Mouse (Mus musculus) limb, embryonic 12.5 days (tissue): ENCODE measurements around the gene Ncbp2. TPM values are rescaled to one million over a fixed set of nuclear protein-coding genes. Genes with fewer than 3 reads are reported as not detected.
"Not testable (repeated sequence)": the region's sequence is repeated elsewhere in the genome, so short reads cannot be mapped to it uniquely, and the experiment has no call there.

ENCODE experiments used
- ATAC-seq: fragments of 200-750 bp; cut with Nextera tagmentation; 2 replicates; pipeline ENCODE4 v1.8.0; 2017; ENCODE audit warnings: low read depth, moderate TSS enrichment; ENCODE audit not compliant: insufficient number of reproducible peaks, insufficient read depth, low FRiP score, low TSS enrichment
- H3K27ac ChIP-seq: fragments of 300-500 bp; sonication (generic); 2 replicates; pipeline ENCODE4 v1.5.1; 2016; ENCODE audit warnings: mild to moderate bottlenecking, moderate library complexity
- H3K27me3 ChIP-seq: fragments of 300-500 bp; sonication (generic); 2 replicates; pipeline ENCODE4 v1.6.1; 2016; ENCODE audit warnings: mild to moderate bottlenecking, moderate library complexity
- H3K36me3 ChIP-seq: fragments of 300-500 bp; sonication (generic); 2 replicates; pipeline ENCODE4 v1.6.1; 2016; ENCODE audit warnings: mild to moderate bottlenecking, moderate library complexity
- H3K4me1 ChIP-seq: fragments of 300-500 bp; sonication (generic); replicated peaks from 2 replicates; pipeline ENCODE4 v1.6.1; 2016
- H3K4me2 ChIP-seq: fragments of 300-500 bp; sonication (generic); 2 replicates; pipeline ENCODE4 v1.6.1; 2016; ENCODE audit warnings: mild to moderate bottlenecking, moderate library complexity
- H3K4me3 ChIP-seq: fragments of 300-500 bp; sonication (generic); replicated peaks from 2 replicates; pipeline ENCODE4 v1.5.1; 2016; ENCODE audit warnings: mild to moderate bottlenecking
- H3K9ac ChIP-seq: fragments of 300-500 bp; sonication (generic); replicated peaks from 2 replicates; pipeline ENCODE4 v1.6.1; 2016; ENCODE audit warnings: mild to moderate bottlenecking, moderate library complexity
- H3K9me3 ChIP-seq: fragments of 300-500 bp; sonication (generic); 2 replicates; pipeline ENCODE4 v1.6.1; 2016; ENCODE audit warnings: mild to moderate bottlenecking, moderate library complexity
- whole genome bisulfite sequencing: fragments of 180-500 bp; shearing (Covaris S2); methylation state at CpG from one replicate; pipeline ENCODE4 v1.1.7; 2016; 5-methylcytosine and 5-hydroxymethylcytosine counted together
- polyA plus RNA-seq: library from polyadenylated mRNA; unstranded; fragments of >200 nt; fragmentation: Nextera tagmentation; extraction: Ambion mirVana; gene quantifications from 2 replicates; pipeline ENCODE4 v1.2.1, GENCODE M21; 2016

The Ncbp2 gene
- polyA plus RNA-seq, 1 experiment from 2014 or later = 148 TPM

DNA sequence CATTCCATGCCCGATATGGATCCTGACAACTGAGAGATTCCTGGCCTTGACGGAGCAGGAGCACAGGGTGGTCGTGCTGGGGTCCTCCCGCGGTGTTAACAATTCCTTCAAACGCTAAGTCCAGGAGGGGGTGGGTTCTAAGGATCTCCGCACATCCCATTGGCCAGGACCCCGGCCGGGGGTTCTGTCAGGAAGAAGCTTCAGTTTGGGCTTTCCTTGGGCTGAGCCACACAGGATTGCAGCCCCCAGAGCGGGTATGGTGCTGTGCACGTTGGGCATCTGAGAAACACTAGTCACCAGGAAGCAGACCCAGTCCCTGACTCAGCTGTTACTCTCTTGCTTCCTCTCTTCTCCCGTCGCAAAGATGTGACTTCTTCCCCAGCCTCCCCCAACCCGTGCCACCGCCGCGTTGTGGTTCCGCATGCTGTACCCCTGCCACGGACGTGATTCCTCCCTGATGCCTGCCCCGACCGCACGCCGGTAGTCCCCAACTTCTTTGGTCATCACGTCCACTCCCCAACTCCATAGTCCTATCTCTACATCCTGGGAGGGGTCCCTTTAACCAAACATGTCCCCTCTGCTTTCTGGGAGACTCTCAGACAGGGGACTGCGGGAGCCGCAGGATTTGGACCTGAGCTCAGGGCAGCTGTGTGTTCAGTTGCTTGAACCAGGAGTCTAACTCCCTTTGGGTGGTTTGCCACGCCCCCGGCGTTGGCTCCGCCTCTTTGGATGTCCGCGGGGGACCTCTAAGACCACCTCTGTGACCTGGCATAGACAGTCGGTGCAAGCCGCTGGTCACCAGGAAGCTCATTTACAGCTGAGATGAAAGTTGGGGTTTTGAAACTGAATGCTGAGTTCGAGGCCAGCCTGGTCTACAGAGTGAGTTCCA lies 13.0 kb upstream of the Ncbp2 start:
- H3K4me3 ChIP-seq = peak overlapping the region; percentile 30
- peak overlapping the region; percentile 37; the same call in 1 of the 2 replicates for H3K9ac ChIP-seq
- no peaks in the 10 kb centered on the region for H3K36me3 ChIP-seq
- H3K4me1 ChIP-seq = peaks cover 20% of the 10 kb centered on the region
- peak overlapping the region; percentile 51 for H3K4me2 ChIP-seq
- H3K27ac ChIP-seq = no peak overlapping the region
- H3K9me3 ChIP-seq = no peaks in the 10 kb centered on the region; the same call in 1 of the 2 replicates
- 5% methylated on average over 36 of the region's 36 CpGs for WGBS
- no peak for ATAC-seq
- peaks cover 57% of the 10 kb centered on the region for H3K27me3 ChIP-seq

DNA sequence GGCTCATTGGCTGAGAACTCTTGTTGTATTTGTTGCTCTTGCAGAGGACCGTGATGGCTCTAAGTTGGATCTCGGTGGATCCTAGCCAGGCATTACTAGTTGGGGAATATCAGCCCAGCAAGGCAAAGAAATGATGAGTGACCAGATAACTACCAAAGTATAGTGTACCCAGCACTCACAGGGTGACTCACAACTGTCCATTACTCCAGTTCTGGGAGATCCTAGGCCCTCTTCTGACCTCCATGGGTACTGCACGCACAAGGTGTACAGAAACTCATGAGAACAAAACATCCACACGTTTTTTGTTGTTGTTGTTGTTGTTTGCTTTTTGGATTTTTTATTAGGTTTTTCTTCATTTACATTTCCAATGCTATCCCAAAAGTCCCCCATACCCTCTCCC lies 11.7 kb upstream of the Ncbp2 start:
- Histone ChIP-seq H3K27me3 (peaks cover 52% of the 10 kb centered on the region), H3K9ac (no peak overlapping the region)

DNA sequence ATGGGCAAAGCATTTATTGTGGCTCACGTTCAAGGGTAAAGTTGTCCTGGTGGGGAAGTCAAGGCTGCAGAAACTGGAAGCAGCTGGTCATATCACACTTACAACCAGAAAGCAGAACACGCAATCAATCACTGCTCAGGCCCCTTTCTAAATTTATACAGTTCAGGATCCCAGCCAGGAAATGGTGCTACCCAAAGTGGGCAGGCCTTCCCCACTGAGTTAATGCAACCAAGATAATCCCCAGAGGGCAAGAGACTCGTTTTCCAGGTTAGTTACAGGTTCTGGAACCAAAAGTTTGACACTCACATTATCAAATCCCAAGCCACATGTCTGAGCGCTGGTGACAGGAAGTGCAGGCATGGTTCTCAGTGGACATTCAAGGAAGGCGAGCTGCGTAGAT lies 9.5 kb upstream of the Ncbp2 start:
- Histone ChIP-seq H3K36me3 (no peaks in the 10 kb centered on the region), H3K9me3 (no peaks in the 10 kb centered on the region; the same call in 1 of the 2 replicates), H3K27me3 (peaks cover 32% of the 10 kb centered on the region), H3K27ac (no peak overlapping the region), H3K4me1 (peaks cover 15% of the 10 kb centered on the region), H3K4me3 (no peak overlapping the region), H3K4me2 (no peak overlapping the region), H3K9ac (no peak overlapping the region)
- ATAC-seq = no peak
- 71% methylated on average over 6 of the region's 6 CpGs for WGBS

More for the DNA sequence above, 11.7 kb upstream of the Ncbp2 start:
- Histone ChIP-seq H3K4me2 (no peak overlapping the region), H3K4me1 (peaks cover 20% of the 10 kb centered on the region), H3K9me3 (no peaks in the 10 kb centered on the region; the same call in 1 of the 2 replicates), H3K4me3 (no peak overlapping the region), H3K36me3 (no peaks in the 10 kb centered on the region), H3K27ac (no peak overlapping the region)
- no peak for ATAC-seq
- 93% methylated on average over 4 of the region's 4 CpGs for whole genome bisulfite sequencing

DNA sequence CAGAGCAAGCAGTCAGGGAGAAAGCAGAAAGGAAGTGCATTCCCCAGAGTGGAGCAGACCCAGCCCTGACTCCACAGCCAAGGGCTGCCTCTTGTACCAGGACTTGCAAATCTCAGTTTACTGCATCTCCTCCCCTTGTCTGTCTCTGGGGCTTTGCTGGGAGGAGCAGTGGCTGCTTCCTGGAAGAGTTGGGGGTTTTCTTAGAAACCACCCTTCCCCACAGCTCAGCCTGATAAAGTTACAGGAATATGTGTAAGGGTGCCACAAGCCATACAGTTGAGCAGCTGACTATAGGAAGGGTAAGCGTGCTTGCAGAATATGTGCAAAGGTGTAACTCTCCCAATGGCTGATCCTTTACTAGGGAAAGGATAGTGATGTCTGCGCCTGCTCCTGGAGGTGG lies 7.7 kb upstream of the Ncbp2 start:
- no peak overlapping the region for H3K4me3 ChIP-seq
- peaks cover 11% of the 10 kb centered on the region; the same call in 1 of the 2 replicates for H3K36me3 ChIP-seq
- H3K9me3 ChIP-seq = no peaks in the 10 kb centered on the region; the same call in 1 of the 2 replicates
- H3K4me1 ChIP-seq = peaks cover 8% of the 10 kb centered on the region
- H3K9ac ChIP-seq = no peak overlapping the region
- ATAC-seq = no peak
- H3K4me2 ChIP-seq = no peak overlapping the region
- WGBS = 74% methylated on average over 2 of the region's 2 CpGs
- no peak overlapping the region for H3K27ac ChIP-seq
- H3K27me3 ChIP-seq = peaks cover 15% of the 10 kb centered on the region

DNA sequence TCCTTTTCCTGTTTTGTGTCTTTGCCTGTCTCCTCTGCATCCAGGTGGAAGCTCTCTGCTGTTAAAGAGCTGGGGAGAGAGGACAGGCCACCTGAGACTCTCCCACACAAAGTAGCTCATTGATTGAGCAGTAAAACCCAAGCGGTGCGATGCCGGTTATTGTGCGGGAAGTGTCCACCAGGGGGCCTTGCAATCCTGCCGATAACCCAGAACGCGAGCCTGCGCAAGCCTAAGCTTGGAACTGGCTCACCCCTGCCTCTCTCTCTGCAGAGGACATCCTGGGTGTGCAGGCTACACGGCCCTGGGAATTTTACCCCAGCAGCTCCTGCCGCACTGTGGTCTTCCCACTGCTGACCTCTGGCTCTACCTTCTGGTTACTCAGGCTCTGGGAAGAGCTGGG lies 4.3 kb upstream of the Ncbp2 start:
- H3K9ac ChIP-seq = no peak overlapping the region; the same call in 1 of the 2 replicates
- no peak for ATAC-seq
- WGBS = 4% methylated on average over 10 of the region's 10 CpGs
- peaks cover 12% of the 10 kb centered on the region; the same call in 1 of the 2 replicates for H3K36me3 ChIP-seq
- H3K9me3 ChIP-seq = no peaks in the 10 kb centered on the region
- peaks cover 21% of the 10 kb centered on the region for H3K4me1 ChIP-seq
- no peak overlapping the region for H3K4me3 ChIP-seq
- no peak overlapping the region for H3K27ac ChIP-seq
- no peak overlapping the region for H3K4me2 ChIP-seq
- H3K27me3 ChIP-seq = no peaks in the 10 kb centered on the region

DNA sequence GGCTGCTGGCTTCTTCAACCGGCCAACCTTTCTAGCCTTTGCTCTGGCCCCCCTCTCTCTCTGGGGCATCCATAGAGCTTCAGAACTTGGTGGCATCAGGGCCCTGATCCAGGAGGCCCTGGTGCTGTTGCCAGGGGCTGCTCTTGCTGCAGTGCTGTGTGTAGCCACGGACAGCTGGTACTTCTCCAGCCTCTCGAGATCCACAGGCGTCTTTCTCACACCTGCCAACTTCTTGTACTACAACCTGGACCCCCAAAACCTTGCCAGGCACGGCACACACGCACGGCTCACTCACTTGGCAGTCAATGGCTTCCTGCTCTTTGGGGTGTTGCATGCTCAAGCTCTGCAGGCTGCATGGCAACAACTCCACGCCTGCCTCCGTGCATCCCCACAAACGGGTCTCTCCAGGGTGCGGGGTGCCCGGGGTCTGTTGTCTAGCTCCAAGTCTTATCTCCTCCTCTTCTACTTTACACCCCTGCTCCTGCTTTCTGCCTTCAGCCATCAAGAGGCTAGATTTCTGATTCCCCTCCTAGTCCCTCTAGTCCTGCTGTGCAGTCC lies 3.5 kb upstream of the Ncbp2 start:
- H3K9ac ChIP-seq = no peak overlapping the region
- no peak overlapping the region for H3K27ac ChIP-seq
- H3K4me1 ChIP-seq = peaks cover 28% of the 10 kb centered on the region
- H3K4me2 ChIP-seq = no peak overlapping the region
- no peak for ATAC-seq
- peaks cover 12% of the 10 kb centered on the region; the same call in 1 of the 2 replicates for H3K36me3 ChIP-seq
- H3K27me3 ChIP-seq = no peaks in the 10 kb centered on the region
- no peak overlapping the region for H3K4me3 ChIP-seq
- 89% methylated on average over 12 of the region's 12 CpGs for WGBS
- H3K9me3 ChIP-seq = no peaks in the 10 kb centered on the region

DNA sequence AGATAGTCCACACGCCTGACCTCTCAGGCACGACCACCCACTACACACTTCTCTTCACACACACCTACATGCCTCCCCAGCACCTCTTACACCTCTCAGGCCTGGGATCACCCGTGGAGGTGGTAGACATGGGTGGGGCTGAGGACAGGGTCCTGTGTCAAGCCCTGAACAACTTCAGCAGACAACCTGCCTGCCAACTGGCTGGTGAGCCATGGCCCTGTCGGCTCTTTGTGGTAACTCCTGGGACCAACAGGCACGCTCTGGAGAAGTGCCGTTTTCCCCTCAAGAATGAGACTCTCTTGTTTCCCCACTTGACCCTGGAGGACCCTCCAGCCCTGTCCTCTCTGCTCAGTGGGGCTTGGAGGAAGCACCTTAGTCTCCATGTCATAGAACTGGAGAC lies 2.9 kb upstream of the Ncbp2 start:
- Histone ChIP-seq H3K27ac (no peak overlapping the region), H3K36me3 (peaks cover 17% of the 10 kb centered on the region; the same call in 1 of the 2 replicates), H3K27me3 (no peaks in the 10 kb centered on the region), H3K9me3 (no peaks in the 10 kb centered on the region), H3K4me3 (no peak overlapping the region), H3K4me1 (peaks cover 32% of the 10 kb centered on the region), H3K9ac (no peak overlapping the region; the same call in 1 of the 2 replicates), H3K4me2 (no peak overlapping the region)
- no peak for ATAC-seq
- WGBS = 88% methylated on average over 6 of the region's 6 CpGs

DNA sequence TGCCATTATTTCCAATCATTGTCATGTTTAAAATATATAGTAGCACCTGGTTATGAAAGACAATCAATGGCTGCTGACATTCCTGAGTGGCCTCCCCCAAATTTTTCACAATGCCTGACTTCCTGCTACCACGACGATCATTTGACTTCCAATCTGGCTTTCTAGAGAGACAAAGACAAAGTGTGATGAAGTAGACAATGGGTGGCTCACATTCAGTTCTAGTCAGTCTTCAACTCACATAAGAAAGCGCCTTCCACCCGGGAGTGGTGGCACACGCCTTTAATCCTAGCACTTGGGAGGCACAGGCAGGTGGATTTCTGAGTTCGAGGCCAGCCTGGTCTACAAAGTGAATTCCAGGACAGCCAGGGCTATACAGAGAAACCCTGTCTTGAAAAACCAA lies 2.3 kb upstream of the Ncbp2 start:
- ATAC-seq, H3K4me2 ChIP-seq, H3K9ac ChIP-seq, H3K9me3 ChIP-seq, H3K27ac ChIP-seq, H3K27me3 ChIP-seq, H3K4me3 ChIP-seq: not testable (repeated sequence)
- 89% methylated on average over 6 of the region's 6 CpGs for WGBS
- peaks cover 23% of the 10 kb centered on the region for H3K36me3 ChIP-seq
- H3K4me1 ChIP-seq = peaks cover 32% of the 10 kb centered on the region

DNA sequence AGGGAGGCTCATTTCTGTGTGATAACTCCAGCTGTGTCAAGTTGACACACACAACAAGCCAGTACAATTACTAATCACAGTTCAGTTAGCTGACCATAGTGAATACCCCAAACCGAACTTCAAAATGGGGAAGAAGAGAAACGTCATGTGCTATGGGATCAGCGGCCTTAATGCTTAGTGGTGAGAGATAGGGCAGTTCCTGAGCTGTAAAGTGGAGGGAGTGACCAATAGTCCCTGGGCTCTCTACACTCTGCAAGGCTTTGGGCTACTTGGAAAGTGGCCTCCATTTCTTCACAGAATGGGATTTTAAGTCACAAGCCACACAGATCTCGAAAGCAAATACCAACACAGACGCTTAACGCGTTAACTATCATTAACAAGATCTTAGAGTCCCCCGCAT lies 980 bp upstream of the Ncbp2 start:
- ATAC-seq = no peak
- WGBS = 42% methylated on average over 8 of the region's 8 CpGs
- Histone ChIP-seq H3K4me3 (peak overlapping the region; percentile 93), H3K4me2 (peak overlapping the region; percentile 89), H3K27ac (no peak overlapping the region), H3K9me3 (no peaks in the 10 kb centered on the region), H3K9ac (peak overlapping the region; percentile 90), H3K36me3 (peaks cover 36% of the 10 kb centered on the region), H3K27me3 (no peaks in the 10 kb centered on the region), H3K4me1 (peaks cover 32% of the 10 kb centered on the region)

DNA sequence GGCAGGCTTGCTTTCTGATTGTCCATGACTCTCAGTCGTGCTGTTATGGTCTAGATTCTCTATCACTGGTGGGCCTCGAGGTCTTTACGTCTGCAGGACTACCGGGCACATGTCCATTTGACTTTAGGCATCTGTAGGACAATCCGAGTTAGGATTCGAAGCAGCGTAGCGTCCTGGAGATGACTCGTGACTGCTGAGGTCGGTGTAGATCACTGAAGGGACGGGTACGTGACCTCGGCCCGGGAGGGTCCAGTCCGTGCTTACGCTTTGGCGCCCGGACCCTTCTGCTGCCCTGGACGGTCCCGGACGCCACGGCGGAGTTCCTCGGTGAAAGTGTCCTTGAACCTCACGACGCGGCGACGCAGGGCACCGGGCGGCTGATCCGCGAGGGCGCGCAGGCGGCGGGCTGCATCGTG lies 404 bp upstream of the Ncbp2 start:
- peaks cover 41% of the 10 kb centered on the region for H3K36me3 ChIP-seq
- ATAC-seq = no peak; the same call in 1 of the 2 replicates
- WGBS = under 1% methylated on average over 38 of the region's 38 CpGs

DNA sequence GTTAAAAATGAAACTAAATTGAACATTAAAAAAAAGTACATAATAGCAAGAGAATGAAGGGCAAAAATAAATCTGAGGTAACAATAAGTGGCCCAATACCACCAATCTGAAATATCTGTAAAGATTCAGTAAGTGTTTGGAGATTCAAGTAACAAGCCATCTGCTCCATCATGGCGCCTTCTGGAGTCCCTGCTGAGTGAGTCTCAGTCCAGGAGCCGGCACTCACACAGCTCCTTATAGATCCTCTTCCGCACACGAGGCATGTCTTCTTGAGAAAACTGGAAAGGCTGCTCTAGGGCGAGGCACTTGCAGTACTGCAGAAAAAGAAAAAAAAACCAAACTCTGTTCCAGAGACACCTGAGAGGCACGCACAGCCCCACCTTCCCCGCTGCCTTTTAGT lies 14.9 kb downstream of the Ncbp2 start:
- Histone ChIP-seq H3K27me3 (no peaks in the 10 kb centered on the region), H3K9me3 (no peaks in the 10 kb centered on the region), H3K4me2 (no peak overlapping the region), H3K4me1 (no peaks in the 10 kb centered on the region), H3K36me3 (peaks cover 81% of the 10 kb centered on the region), H3K4me3 (no peak overlapping the region), H3K27ac (no peak overlapping the region), H3K9ac (no peak overlapping the region)
- 85% methylated on average over 7 of the region's 7 CpGs for WGBS
- no peak for ATAC-seq

More for the DNA sequence above, 404 bp upstream of the Ncbp2 start:
- Histone ChIP-seq H3K9ac (peak overlapping the region; percentile 90), H3K4me2 (peak overlapping the region; percentile 89), H3K27ac (peak overlapping the region; percentile 91), H3K9me3 (no peaks in the 10 kb centered on the region), H3K4me3 (peak overlapping the region; percentile 93), H3K4me1 (peaks cover 32% of the 10 kb centered on the region), H3K27me3 (no peaks in the 10 kb centered on the region)
